In the genomic region with DNA sequence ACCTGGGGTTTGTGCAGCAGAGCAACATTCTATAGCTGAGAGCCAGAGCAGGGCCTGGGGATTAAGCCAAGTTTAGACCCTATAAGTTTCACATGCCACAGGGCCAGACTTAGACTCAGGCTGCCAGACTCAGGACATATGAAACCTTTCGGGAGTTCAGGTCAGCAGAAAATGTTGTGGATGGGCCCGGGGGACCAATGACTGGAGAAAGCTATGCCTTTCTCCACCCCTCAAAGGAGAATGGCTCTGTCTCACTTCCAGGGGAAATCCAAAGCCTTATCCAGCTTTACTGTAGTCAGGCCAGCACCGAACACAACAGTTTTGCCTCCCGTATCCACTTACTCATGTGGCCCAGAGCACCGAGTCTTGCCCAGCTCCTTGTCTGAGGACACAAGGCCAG, we compare ENCODE assay signal across 15 mouse cellular contexts. TPM values are rescaled to one million over a fixed set of nuclear protein-coding genes. Genes with fewer than 3 reads are reported as not detected.
DNase-seq lines count a peak whose midpoint lies in the region; ATAC-seq and TF ChIP-seq lines count a peak whose summit lies in the region.
"Had no signal": no experiment of that assay in that cellular context is flagged by ENCODE, and none has a peak within 500 bp of the region (broad histone marks: within the 10 kb centered on the region; RNA-seq: fewer than 3 reads in every experiment).

No protein-coding gene starts in this region.

- no peak overlapping the region for H3K4me3 ChIP-seq in liver, adult 2 months (ENCODE audit: insufficient read depth, low read depth, low read length)
- H3K4me3 ChIP-seq in embryonic facial prominence, embryonic 10.5 days: no peak overlapping the region
- no peak overlapping the region for H3K4me3 ChIP-seq in limb, embryonic 13.5 days
- H3K4me3 ChIP-seq: intestine, embryonic 15.5 days; liver, embryonic 13.5 days; midbrain, embryonic 13.5 days had no signal

- H3K36me3 ChIP-seq in liver, adult 2 months (ENCODE audit: control insufficient read depth, insufficient read depth, low read length): no peaks in the 10 kb centered on the region
- H3K36me3 ChIP-seq in embryonic facial prominence, embryonic 10.5 days (replicated peaks): peaks cover 7% of the 10 kb centered on the region; the same call in 1 of the 2 replicates
- H3K36me3 ChIP-seq in limb, embryonic 13.5 days: peaks cover 3% of the 10 kb centered on the region; the same call in 1 of the 2 replicates
- H3K36me3 ChIP-seq: intestine, embryonic 15.5 days; liver, embryonic 13.5 days had no signal

- 84% methylated on average over 5 of the region's 5 CpGs for WGBS in liver, adult 2 months
- 83% methylated on average over 5 of the region's 5 CpGs for WGBS in embryonic facial prominence, embryonic 10.5 days
- WGBS in limb, embryonic 13.5 days: 34% methylated on average over 5 of the region's 5 CpGs

- peak; percentile 82 for ATAC-seq in limb, embryonic 13.5 days (ENCODE audit: low FRiP score, low read depth)
- ATAC-seq: activated CD4-positive, CD25-positive, alpha-beta regulatory T cell, adult 4 months; intestine, embryonic 15.5 days; midbrain, embryonic 13.5 days had no signal

- no peaks in the 10 kb centered on the region for H3K9me3 ChIP-seq in embryonic facial prominence, embryonic 10.5 days
- H3K9me3 ChIP-seq in limb, embryonic 13.5 days: no peaks in the 10 kb centered on the region; the same call in 1 of the 2 replicates
- H3K9me3 ChIP-seq: intestine, embryonic 15.5 days; liver, embryonic 13.5 days; midbrain, embryonic 13.5 days had no signal

- 0 out of 2 replicates have a peak overlapping the region, but pooled peaks have one; percentile 17 for H3K27ac ChIP-seq in liver, adult 2 months (replicated peaks; ENCODE audit: insufficient read depth, low read depth, low read length)
- H3K27ac ChIP-seq in embryonic facial prominence, embryonic 10.5 days (replicated peaks): 0 out of 2 replicates have a peak overlapping the region, but pooled peaks have one; percentile 37
- peak overlapping the region; percentile 72; the same call in 1 of the 2 replicates for H3K27ac ChIP-seq in limb, embryonic 13.5 days
- H3K27ac ChIP-seq: intestine, embryonic 15.5 days; liver, embryonic 13.5 days; midbrain, embryonic 13.5 days had no signal

- no peak for DNase-seq in liver, adult 2 months (ENCODE audit: extremely low read depth, low read depth, low spot score)
- no peak for DNase-seq in liver
- DNase-seq in embryonic facial prominence, embryonic 10.5 days (ENCODE audit: low spot score): no peak
- DNase-seq in forelimb bud, embryonic 11.5 days (ENCODE audit: low read depth, low spot score): peak; percentile 28
- no peak for DNase-seq in layer of hippocampus, postnatal 10 days (ENCODE audit: low spot score in 2 of 2)
- no peak for DNase-seq in spleen, postnatal 14 days (ENCODE audit: low spot score in 2 of 2)
- DNase-seq in adrenal gland, adult 18-20 months (ENCODE audit: low spot score in 2 of 2): no peak
- DNase-seq: liver, embryonic 13.5 days; spleen, adult 18-20 months; thymus, postnatal 25 days had no signal

- no peak overlapping the region for H3K9ac ChIP-seq in liver, adult 2 months (ENCODE audit: low read depth, low read length)
- H3K9ac ChIP-seq in limb, embryonic 13.5 days: no peak overlapping the region
- H3K9ac ChIP-seq: intestine, embryonic 15.5 days; liver, embryonic 13.5 days; midbrain, embryonic 13.5 days had no signal

- no peak for TF ChIP-seq CTCF in liver, adult 2 months (IDR thresholded peaks at IDR 0.05; ENCODE audit: low read depth, low read length)

- H3K27me3 ChIP-seq in liver, adult 2 months (ENCODE audit: control insufficient read depth, insufficient read depth, low read length): no peaks in the 10 kb centered on the region
- no peaks in the 10 kb centered on the region for H3K27me3 ChIP-seq in embryonic facial prominence, embryonic 10.5 days (replicated peaks; ENCODE audit: low read depth, poor library complexity, severe bottlenecking)
- H3K27me3 ChIP-seq in limb, embryonic 13.5 days: no peaks in the 10 kb centered on the region
- H3K27me3 ChIP-seq: intestine, embryonic 15.5 days; liver, embryonic 13.5 days; midbrain, embryonic 13.5 days had no signal

- no peaks in the 10 kb centered on the region for H3K79me2 ChIP-seq in liver, adult 2 months (ENCODE audit: control insufficient read depth, insufficient read depth, low read length)

- TF ChIP-seq POLR2A in liver, adult 2 months (IDR thresholded peaks at IDR 0.05; ENCODE audit: extremely low read depth, insufficient read depth, low read length): no peak

- peaks cover 4% of the 10 kb centered on the region; the same call in 1 of the 2 replicates for H3K4me1 ChIP-seq in liver, adult 2 months (ENCODE audit: control insufficient read depth, insufficient read depth, low read length)
- peaks cover 21% of the 10 kb centered on the region for H3K4me1 ChIP-seq in embryonic facial prominence, embryonic 10.5 days
- peaks cover 34% of the 10 kb centered on the region for H3K4me1 ChIP-seq in limb, embryonic 13.5 days
- H3K4me1 ChIP-seq: intestine, embryonic 15.5 days; midbrain, embryonic 13.5 days had no signal

- H3K4me2 ChIP-seq in limb, embryonic 13.5 days (replicated peaks): no peak overlapping the region
- H3K4me2 ChIP-seq: intestine, embryonic 15.5 days; liver, embryonic 13.5 days; midbrain, embryonic 13.5 days had no signal

RNA-seq across cellular contexts. Expression of a gene that starts 18.7 kb away (rescaled TPM):
- total RNA-seq in liver, adult 2 months (2014; rRNA removed): 0.37 and 0.40 TPM in 2 replicates
- 0.07 and 0.12 TPM in 2 replicates for polyA plus RNA-seq in liver, adult 2 months (2012; rRNA removed)
- 2.1 and 2.9 TPM in 2 replicates for polyA plus RNA-seq in embryonic facial prominence, embryonic 10.5 days (2016; fragmentation: Nextera tagmentation; extraction: Ambion mirVana)
- polyA plus RNA-seq in limb, embryonic 13.5 days (2015; fragmentation: Nextera tagmentation; extraction: Ambion mirVana): 0.93 and 0.98 TPM in 2 replicates
- total RNA-seq in layer of hippocampus, postnatal 10 days (2021): 10 to 100 TPM; 26.8 to 29.4 TPM
- 10 to 100 TPM; 10.6 to 16.3 TPM for total RNA-seq in adrenal gland, adult 18-20 months (2021)
- total RNA-seq: neutrophil, adult 5-6 weeks had no signal
- polyA plus RNA-seq: activated CD4-positive, CD25-positive, alpha-beta regulatory T cell, adult 4 months had no signal

Comparison
In these comparisons a context has a peak if more than half of its experiments do, and no peak if none do; other contexts are left out.
1. H3K27ac ChIP-seq: peak in every context shown above with its lines; median percentile 72 in limb, embryonic 13.5 days; 37 in embryonic facial prominence, embryonic 10.5 days; 17 in liver, adult 2 months.